Mouse (Mus musculus) cerebellum, adult 2 months (tissue): ENCODE measurements around the gene Cacna1i. TPM values are rescaled to one million over a fixed set of nuclear protein-coding genes. Genes with fewer than 3 reads are reported as not detected.

Source experiments
- DNase-seq, 2 experiments: peaks; one replicate each; pipeline ENCODE4 v3.0.0; 2021
- H3K27ac ChIP-seq: fragments of 200-500 bp; 2 replicates; pipeline ENCODE4 v1.5.1; 2012; ENCODE audit warnings: low read length, control low read depth, inconsistent platforms; ENCODE audit not compliant: insufficient read depth
- H3K27me3 ChIP-seq: fragments of 200-500 bp; 2 replicates; pipeline ENCODE4 v1.6.1; 2012; ENCODE audit warnings: inconsistent platforms, mild to moderate bottlenecking, low read length, moderate library complexity; ENCODE audit not compliant: control insufficient read depth, insufficient read depth
- H3K4me1 ChIP-seq: fragments of 200-500 bp; 2 replicates; pipeline ENCODE4 v1.6.1; 2011; ENCODE audit warnings: low read length; ENCODE audit not compliant: control insufficient read depth, insufficient read depth
- H3K4me3 ChIP-seq: fragments of 200-500 bp; replicated peaks from 2 replicates; pipeline ENCODE3; 2011; ENCODE audit warnings: mild to moderate bottlenecking, low read depth, low read length, control low read depth; ENCODE audit not compliant: insufficient read depth
- CTCF ChIP-seq: fragments of 200-500 bp; IDR thresholded peaks from 2 replicates; pipeline ENCODE4 v1.5.1; 2011; ENCODE audit warnings: low read depth, mild to moderate bottlenecking, control low read depth, low read length, moderate library complexity, borderline replicate concordance; ENCODE audit not compliant: insufficient read depth
- POLR2A ChIP-seq: fragments of 200-500 bp; IDR thresholded peaks from 2 replicates; pipeline ENCODE4 v1.6.1; 2011; ENCODE audit warnings: low read length, control low read depth, borderline replicate concordance; ENCODE audit not compliant: insufficient read depth
- WGBS: fragments of 180-500 bp; shearing (Covaris S2); methylation state at CpG from one replicate; pipeline ENCODE4 v1.1.7; 2018; 5-methylcytosine and 5-hydroxymethylcytosine counted together
- polyA plus RNA-seq: library from polyadenylated mRNA; depleted of rRNA; stranded (reverse); fragments of >200 nt; gene quantifications from 2 replicates; pipeline ENCODE4 v1.2.3, GENCODE M21; 2012; rRNA removed

Gene Cacna1i
- polyA plus RNA-seq, 1 experiment = 20.8 TPM

- no peak for DNase-seq
- WGBS = 83% methylated on average over 15 of the region's 15 CpGs
- no peaks in the 10 kb centered on the region for H3K27me3 ChIP-seq
- no peak for TF ChIP-seq CTCF
- no peak for TF ChIP-seq POLR2A
- no peaks in the 10 kb centered on the region for H3K4me1 ChIP-seq
- no peak overlapping the region for H3K4me3 ChIP-seq
- no peak overlapping the region for H3K27ac ChIP-seq
Observed at GRCm38 (mm10) chr15:80445956-80446687, 159.1 kb downstream of the Cacna1i start.

Other genes starting within 250 kb of the Cacna1i start
- 448 and 455 TPM in 2 replicates for gene Syngr1, start 195.9 kb upstream of the Cacna1i start, polyA plus RNA-seq
- gene Rpl3, start 195.4 kb upstream of the Cacna1i start, polyA plus RNA-seq = 678 and 692 TPM in 2 replicates
- gene Tab1, start 154.1 kb upstream of the Cacna1i start, polyA plus RNA-seq = 50.0 and 50.2 TPM in 2 replicates
- gene Mgat3, start 113.5 kb upstream of the Cacna1i start, polyA plus RNA-seq = 106 and 114 TPM in 2 replicates
- gene Mief1, start 53.2 kb upstream of the Cacna1i start, polyA plus RNA-seq = 18.4 and 19.6 TPM in 2 replicates
- gene AC140267.1, start 51.4 kb upstream of the Cacna1i start, polyA plus RNA-seq = not detected in 2 replicates
- gene Atf4, start 32.1 kb upstream of the Cacna1i start, polyA plus RNA-seq = 216 and 242 TPM in 2 replicates
- 34.3 and 38.6 TPM in 2 replicates for gene Rps19bp1, start 22.9 kb upstream of the Cacna1i start, polyA plus RNA-seq